Mouse (Mus musculus): ENCODE measurements around the gene Tpcn2.

DNA sequence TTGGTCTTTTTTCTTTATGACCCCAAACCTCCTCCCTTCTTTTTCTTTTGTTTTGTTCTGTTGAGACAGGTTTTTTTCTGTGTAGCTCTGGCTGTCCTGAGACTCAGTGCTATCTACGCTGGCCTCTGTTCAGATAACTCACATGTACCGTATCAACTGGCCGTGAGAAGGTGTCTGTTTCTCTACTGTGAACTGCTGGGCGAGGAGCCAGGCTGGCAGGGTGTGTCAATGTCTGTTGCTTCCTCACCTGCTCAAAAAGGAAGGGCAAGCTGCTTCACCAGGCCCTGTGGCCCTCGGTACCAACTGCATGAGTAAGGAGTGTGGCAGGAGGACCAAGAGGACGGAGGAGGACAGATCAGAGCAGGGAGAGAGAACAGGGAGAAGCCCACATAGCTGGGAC, 3.6 kb upstream of the Tpcn2 start:
- TF ChIP-seq GATA1 (IDR thresholded peaks at IDR 0.05; ENCODE audit: low read length) = no peak
- TF ChIP-seq TAL1 (IDR thresholded peaks at IDR 0.05; ENCODE audit: low read length) = no peak
